Mouse (Mus musculus) intestine, postnatal 0 days (tissue): ENCODE data around the gene Fgfr2. TPM values are rescaled to one million over a fixed set of nuclear protein-coding genes. Genes with fewer than 3 reads are reported as not detected.

Experiments used
- ATAC-seq: fragments of 200-750 bp; cut with Nextera tagmentation; 2 replicates; pipeline ENCODE4 v1.8.0; 2017; ENCODE audit warnings: mild to moderate bottlenecking, moderate TSS enrichment, moderate library complexity
- H3K27ac ChIP-seq: fragments of 300-500 bp; sonication (generic); 2 replicates; pipeline ENCODE4 v1.5.1; 2014; ENCODE audit warnings: mild to moderate bottlenecking, low read depth, low read length, moderate library complexity
- H3K27me3 ChIP-seq: fragments of 300-500 bp; sonication (generic); replicated peaks from 2 replicates; pipeline ENCODE4 v1.6.1; 2014; ENCODE audit warnings: low read length, mixed read lengths; ENCODE audit not compliant: control insufficient read depth, insufficient read depth
- H3K36me3 ChIP-seq: fragments of 300-500 bp; sonication (generic); 2 replicates; pipeline ENCODE4 v1.6.1; 2014; ENCODE audit warnings: mild to moderate bottlenecking, moderate library complexity; ENCODE audit not compliant: control insufficient read depth, insufficient read depth
- H3K4me1 ChIP-seq: fragments of 300-500 bp; sonication (generic); replicated peaks from 2 replicates; pipeline ENCODE4 v1.6.1; 2014; ENCODE audit warnings: antibody characterized with exemption, low read length, mixed read lengths; ENCODE audit not compliant: control insufficient read depth, insufficient read depth
- H3K4me2 ChIP-seq: fragments of 300-500 bp; sonication (generic); replicated peaks from 2 replicates; pipeline ENCODE4 v1.6.1; 2014; ENCODE audit warnings: low read depth, mild to moderate bottlenecking, moderate library complexity
- H3K4me3 ChIP-seq: fragments of 300-500 bp; sonication (generic); 2 replicates; pipeline ENCODE4 v1.5.1; 2014; ENCODE audit warnings: low read depth, low read length
- H3K9ac ChIP-seq: fragments of 300-500 bp; sonication (generic); 2 replicates; pipeline ENCODE4 v1.6.1; 2014; ENCODE audit warnings: mild to moderate bottlenecking, low read depth, low read length
- H3K9me3 ChIP-seq: fragments of 300-500 bp; sonication (generic); 2 replicates; pipeline ENCODE4 v1.6.1; 2016; ENCODE audit warnings: mixed run types; ENCODE audit not compliant: control insufficient read depth
- CTCF ChIP-seq: sonication (generic); IDR thresholded peaks from 2 replicates; pipeline ENCODE4 v1.5.1; 2016; ENCODE audit warnings: low read depth, mild to moderate bottlenecking, control low read depth, antibody characterized with exemption, moderate library complexity
- WGBS: fragments of 180-500 bp; shearing (Covaris S2); extraction: QIAGEN DNeasy Blood & Tissue Kit; methylation state at CpG from one replicate; pipeline ENCODE4 v1.1.7; 2014; 5-methylcytosine and 5-hydroxymethylcytosine counted together
- polyA plus RNA-seq: library from polyadenylated mRNA; unstranded; fragments of >200 nt; fragmentation: Nextera tagmentation; extraction: Ambion mirVana; gene quantifications from 2 replicates; pipeline ENCODE4 v1.2.1, GENCODE M21; 2015

The Fgfr2 gene
- polyA plus RNA-seq, 1 experiment from 2014 or later, result 29.5 TPM

- WGBS, result 78% methylated on average over 6 of the region's 6 CpGs
- Histone ChIP-seq H3K4me3 (no peak overlapping the region), H3K27ac (no peak overlapping the region), H3K4me2 (no peak overlapping the region), H3K9ac (no peak overlapping the region), H3K4me1 (no peaks in the 10 kb centered on the region), H3K27me3 (no peaks in the 10 kb centered on the region), H3K9me3 (no peaks in the 10 kb centered on the region), H3K36me3 (peaks cover 22% of the 10 kb centered on the region)
- no peak for ATAC-seq
- no peak for TF ChIP-seq CTCF
These were observed 1547.9 kb downstream of the Fgfr2 start for GRCm38 (mm10) chr7:131575246-131575645.

GRCm38 (mm10) chr7:131560697-131561042, 1562.5 kb downstream of the Fgfr2 start:
- peak; percentile 34 for ATAC-seq
- under 1% methylated on average over 14 of the region's 14 CpGs for WGBS
- peak overlapping the region; percentile 65 for H3K27ac ChIP-seq
- 0 out of 2 replicates have a peak, but pooled peaks cover 4% of the 10 kb centered on the region for H3K4me1 ChIP-seq
- TF ChIP-seq CTCF, result no peak
- peaks cover 24% of the 10 kb centered on the region for H3K36me3 ChIP-seq
- H3K27me3 ChIP-seq, result peaks cover 38% of the 10 kb centered on the region
- H3K4me2 ChIP-seq, result peak overlapping the region; percentile 82
- H3K4me3 ChIP-seq, result peak overlapping the region; percentile 71
- H3K9me3 ChIP-seq, result no peaks in the 10 kb centered on the region
- peak overlapping the region; percentile 61 for H3K9ac ChIP-seq

- ATAC-seq, result peak; percentile 94
- peaks cover 43% of the 10 kb centered on the region for H3K27me3 ChIP-seq
- peak within 1 kb of the TSS; percentile 71 for H3K4me3 ChIP-seq
- TF ChIP-seq CTCF, result no peak
- H3K27ac ChIP-seq, result peak within 1 kb of the TSS; percentile 65
- H3K4me2 ChIP-seq, result peak within 1 kb of the TSS; percentile 82
- peaks cover 24% of the 10 kb centered on the region for H3K36me3 ChIP-seq
- H3K4me1 ChIP-seq, result 0 out of 2 replicates have a peak, but pooled peaks cover 4% of the 10 kb centered on the region
- H3K9me3 ChIP-seq, result no peaks in the 10 kb centered on the region
- H3K9ac ChIP-seq, result peak within 1 kb of the TSS; percentile 61
- WGBS, result under 1% methylated on average over 46 of the region's 51 CpGs
These were observed 1563.0 kb downstream of the Fgfr2 start, which contains the start of gene Bub3 for GRCm38 (mm10) chr7:131559986-131560696. Gene Bub3, plus strand, starts transcription at chr7:131560222.

- H3K27ac ChIP-seq, result no peak overlapping the region
- no peak overlapping the region for H3K4me2 ChIP-seq
- no peaks in the 10 kb centered on the region for H3K9me3 ChIP-seq
- H3K4me1 ChIP-seq, result 0 out of 2 replicates have a peak, but pooled peaks cover 4% of the 10 kb centered on the region
- TF ChIP-seq CTCF, result no peak
- no peak for ATAC-seq
- H3K27me3 ChIP-seq, result peaks cover 67% of the 10 kb centered on the region
- WGBS, result 41% methylated on average over 2 of the region's 2 CpGs
- H3K36me3 ChIP-seq, result peaks cover 6% of the 10 kb centered on the region
- no peak overlapping the region for H3K4me3 ChIP-seq
- H3K9ac ChIP-seq, result no peak overlapping the region
These were observed 1565.4 kb downstream of the Fgfr2 start for GRCm38 (mm10) chr7:131557751-131558150.

GRCm38 (mm10) chr7:131556541-131557271, 1566.4 kb downstream of the Fgfr2 start:
- no peaks in the 10 kb centered on the region for H3K36me3 ChIP-seq
- peaks cover 78% of the 10 kb centered on the region for H3K27me3 ChIP-seq
- no peak overlapping the region for H3K9ac ChIP-seq
- no peak for ATAC-seq
- H3K9me3 ChIP-seq, result no peaks in the 10 kb centered on the region
- WGBS, result 1% methylated on average over 37 of the region's 37 CpGs
- TF ChIP-seq CTCF, result no peak
- H3K27ac ChIP-seq, result no peak overlapping the region
- peak overlapping the region; percentile 17 for H3K4me3 ChIP-seq
- peak overlapping the region; percentile 46 for H3K4me2 ChIP-seq
- 0 out of 2 replicates have a peak, but pooled peaks cover 4% of the 10 kb centered on the region for H3K4me1 ChIP-seq

- 2% methylated on average over 9 of the region's 9 CpGs for WGBS
- no peak for ATAC-seq
- peak overlapping the region; percentile 34 for H3K4me3 ChIP-seq
These were observed 1567.0 kb downstream of the Fgfr2 start for GRCm38 (mm10) chr7:131556116-131556515.

More at GRCm38 (mm10) chr7:131556116-131556515, 1567.0 kb downstream of the Fgfr2 start:
- Histone ChIP-seq H3K4me1 (0 out of 2 replicates have a peak, but pooled peaks cover 4% of the 10 kb centered on the region), H3K9me3 (no peaks in the 10 kb centered on the region), H3K27ac (no peak overlapping the region), H3K27me3 (peaks cover 84% of the 10 kb centered on the region), H3K36me3 (no peaks in the 10 kb centered on the region), H3K9ac (no peak overlapping the region), H3K4me2 (peak overlapping the region; percentile 45; the same call in 1 of the 2 replicates)
- TF ChIP-seq CTCF, result no peak
